Mouse (Mus musculus): Measurements from ENCODE around the gene Pparg. TPM values are rescaled to one million over a fixed set of nuclear protein-coding genes. Genes with fewer than 3 reads are reported as not detected.

Gene Pparg
- polyA plus RNA-seq, 1 experiment from 2014 or later = 17.9 TPM

DNA sequence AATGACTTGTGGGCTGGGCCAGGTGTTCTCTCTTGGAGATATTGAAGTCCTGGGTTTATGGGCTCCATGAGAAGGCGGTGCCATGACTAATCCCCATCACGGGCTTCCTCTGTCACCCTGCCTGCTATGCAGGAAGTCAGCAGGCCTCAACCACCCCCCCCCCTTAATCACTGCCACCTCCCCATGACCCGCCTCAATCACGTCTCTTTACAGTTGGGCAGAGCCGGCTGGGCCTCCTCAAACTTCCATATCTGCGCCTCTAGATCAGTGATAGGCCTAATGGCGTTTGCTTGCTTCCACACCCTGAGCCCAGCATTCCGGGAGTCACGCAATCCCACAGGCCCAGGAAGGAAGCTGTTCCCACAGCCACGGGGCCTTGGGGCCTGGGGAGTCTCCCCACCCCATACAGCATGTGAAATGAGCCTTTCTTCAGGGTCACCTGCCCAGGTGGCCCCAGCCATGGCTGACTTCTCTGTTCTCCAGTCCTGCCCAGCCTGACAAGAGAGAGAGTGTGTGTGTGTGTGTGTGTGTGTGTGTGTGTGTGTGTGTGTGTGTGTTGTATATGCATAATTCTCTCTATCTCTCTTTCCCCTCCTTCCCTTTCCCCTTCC is 142.9 kb downstream of the Pparg start:
- no peaks in the 10 kb centered on the region for H3K9me3 ChIP-seq
- ATAC-seq = peak; percentile 91
- no peak overlapping the region for H3K4me3 ChIP-seq (replicated peaks)
- WGBS = 63% methylated on average over 10 of the region's 10 CpGs
- no peak overlapping the region for H3K4me2 ChIP-seq (replicated peaks)
- H3K27me3 ChIP-seq (replicated peaks) = no peaks in the 10 kb centered on the region
- no peaks in the 10 kb centered on the region for H3K36me3 ChIP-seq
- H3K9ac ChIP-seq = no peak overlapping the region
- peaks cover 16% of the 10 kb centered on the region for H3K4me1 ChIP-seq (replicated peaks)
- H3K27ac ChIP-seq = peak overlapping the region; percentile 82

DNA sequence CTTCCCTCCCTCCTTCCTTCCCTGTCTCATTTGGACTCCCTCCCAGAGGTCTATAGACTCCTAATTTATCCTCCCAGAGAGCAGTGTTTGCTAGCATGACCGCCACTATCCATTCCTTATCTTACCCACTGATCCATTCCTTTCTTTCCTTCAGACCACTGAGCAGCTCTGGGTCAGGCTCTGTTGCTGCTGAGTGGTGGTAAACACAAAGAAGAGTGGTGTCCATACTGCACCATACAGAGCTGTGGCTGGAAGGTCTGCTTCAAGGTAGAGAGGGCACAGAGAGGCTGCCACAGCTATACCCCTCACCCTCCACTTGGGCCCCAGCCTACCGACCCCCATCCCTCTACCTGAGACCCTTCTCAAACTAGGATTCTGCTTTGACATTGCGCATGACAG is 143.4 kb downstream of the Pparg start:
- no peak overlapping the region for H3K4me3 ChIP-seq (replicated peaks)
- peak; percentile 27 for ATAC-seq
- no peaks in the 10 kb centered on the region for H3K36me3 ChIP-seq
- no peaks in the 10 kb centered on the region for H3K9me3 ChIP-seq
- H3K27me3 ChIP-seq (replicated peaks) = no peaks in the 10 kb centered on the region
- H3K4me1 ChIP-seq (replicated peaks) = peaks cover 16% of the 10 kb centered on the region
- no peak overlapping the region for H3K9ac ChIP-seq
- no peak overlapping the region for H3K4me2 ChIP-seq (replicated peaks)
- 65% methylated on average over 3 of the region's 3 CpGs for WGBS
- H3K27ac ChIP-seq = peak overlapping the region; percentile 82

DNA sequence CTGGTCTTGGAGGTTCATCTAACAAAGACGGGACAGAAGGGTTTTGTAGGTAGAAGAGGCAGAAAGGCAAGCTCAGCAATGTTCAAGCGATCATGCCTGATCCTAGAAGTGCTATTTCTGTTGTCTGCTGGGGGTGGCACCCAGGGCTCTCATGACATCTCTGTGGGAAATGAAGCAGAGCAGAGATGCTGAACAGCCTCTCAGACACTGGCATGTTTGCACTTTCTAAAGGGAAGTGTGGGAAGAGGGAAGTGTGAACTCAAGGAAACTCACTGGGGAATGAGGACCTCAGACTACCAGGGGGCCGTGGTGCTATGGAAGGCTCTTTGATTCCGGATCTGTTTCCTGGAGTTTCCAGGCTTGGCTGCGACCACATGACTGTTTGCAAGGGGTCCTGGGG is 144.2 kb downstream of the Pparg start:
- ATAC-seq = no peak
- 77% methylated on average over 5 of the region's 5 CpGs for WGBS
- H3K27ac ChIP-seq = 0 out of 2 replicates have a peak overlapping the region, but pooled peaks have one; percentile 82

DNA sequence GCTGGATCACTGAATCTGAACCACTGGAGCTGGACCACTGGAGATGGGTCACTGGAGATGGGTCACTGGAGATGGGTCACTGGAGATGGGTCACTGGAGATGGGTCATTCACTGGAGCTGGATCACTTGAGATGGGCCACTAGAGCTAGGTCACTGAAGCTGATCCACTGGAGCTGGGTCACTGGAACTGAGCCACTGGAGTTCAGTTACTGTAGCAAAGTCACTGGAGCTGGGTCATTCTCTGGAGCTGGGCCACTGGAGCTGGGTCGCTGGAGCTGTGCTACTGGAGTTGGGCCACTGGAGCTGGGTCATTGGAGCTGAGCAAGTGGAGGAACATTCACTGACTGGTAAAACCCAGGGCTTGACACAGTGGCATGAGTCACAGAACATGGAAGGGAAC is 145.7 kb downstream of the Pparg start:
- Histone ChIP-seq H3K4me2 (replicated peaks) (no peak overlapping the region), H3K27ac (no peak overlapping the region), H3K36me3 (no peaks in the 10 kb centered on the region), H3K4me3 (replicated peaks) (no peak overlapping the region), H3K9me3 (no peaks in the 10 kb centered on the region), H3K9ac (no peak overlapping the region), H3K4me1 (replicated peaks) (peaks cover 9% of the 10 kb centered on the region; the same call in 1 of the 2 replicates), H3K27me3 (replicated peaks) (no peaks in the 10 kb centered on the region)
- no peak for ATAC-seq
- WGBS = 93% methylated on average over 1 of the region's 1 CpGs

More for the DNA sequence above, 144.2 kb downstream of the Pparg start:
- Histone ChIP-seq H3K4me1 (replicated peaks) (peaks cover 13% of the 10 kb centered on the region), H3K9me3 (no peaks in the 10 kb centered on the region), H3K36me3 (no peaks in the 10 kb centered on the region), H3K4me3 (replicated peaks) (no peak overlapping the region), H3K4me2 (replicated peaks) (no peak overlapping the region), H3K27me3 (replicated peaks) (no peaks in the 10 kb centered on the region), H3K9ac (no peak overlapping the region)

DNA sequence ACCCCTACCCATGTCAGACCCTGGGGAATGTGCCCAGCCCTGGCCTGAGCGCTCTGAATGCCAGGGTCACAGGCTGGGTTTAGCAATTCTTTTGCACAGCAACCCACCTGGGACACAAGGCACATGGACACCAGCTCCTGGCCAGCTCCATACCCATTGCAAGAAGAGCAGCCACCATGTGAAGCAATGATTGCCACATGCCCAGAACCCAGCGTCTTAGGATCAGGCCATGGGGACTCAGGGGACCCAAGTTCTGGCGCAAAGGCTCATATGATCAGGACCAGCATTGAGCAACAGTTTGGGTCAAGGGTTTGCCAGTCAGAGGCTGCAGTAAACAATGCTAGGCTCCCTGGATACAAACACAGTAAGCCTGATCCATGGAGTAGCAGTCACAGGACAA is 150.7 kb downstream of the Pparg start:
- no peak for ATAC-seq
- H3K9me3 ChIP-seq = no peaks in the 10 kb centered on the region
- H3K27me3 ChIP-seq (replicated peaks) = no peaks in the 10 kb centered on the region
- WGBS = 91% methylated on average over 3 of the region's 3 CpGs
- H3K4me2 ChIP-seq (replicated peaks) = no peak overlapping the region
- H3K27ac ChIP-seq = no peak overlapping the region
- H3K4me1 ChIP-seq (replicated peaks) = no peaks in the 10 kb centered on the region
- H3K36me3 ChIP-seq = no peaks in the 10 kb centered on the region
- no peak overlapping the region for H3K9ac ChIP-seq
- H3K4me3 ChIP-seq (replicated peaks) = no peak overlapping the region

DNA sequence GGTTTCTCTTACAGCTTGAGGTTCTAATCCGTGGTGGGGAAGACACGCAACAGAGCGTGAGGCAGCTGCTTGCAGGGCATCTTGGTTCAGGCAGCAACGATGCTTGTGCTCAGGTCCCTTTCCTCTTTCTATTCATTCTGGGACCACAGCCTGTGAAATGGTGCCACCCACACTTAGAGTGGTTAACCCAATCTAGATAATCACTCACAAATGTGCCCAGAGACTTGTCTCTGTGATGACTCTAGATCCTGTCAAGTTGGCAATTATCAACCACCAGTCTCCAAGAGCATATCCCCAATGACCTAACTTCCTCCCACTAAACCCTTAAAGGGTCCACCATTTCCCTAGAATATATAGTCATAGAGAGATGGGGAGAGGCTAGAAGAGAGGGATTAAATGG is 152.5 kb downstream of the Pparg start:
- H3K27me3 ChIP-seq (replicated peaks) = no peaks in the 10 kb centered on the region
- H3K9ac ChIP-seq = no peak overlapping the region
- no peak overlapping the region for H3K27ac ChIP-seq
- H3K4me1 ChIP-seq (replicated peaks) = no peaks in the 10 kb centered on the region
- no peaks in the 10 kb centered on the region for H3K9me3 ChIP-seq
- H3K4me3 ChIP-seq (replicated peaks) = no peak overlapping the region
- 91% methylated on average over 4 of the region's 4 CpGs for WGBS
- H3K36me3 ChIP-seq = no peaks in the 10 kb centered on the region
- no peak for ATAC-seq
- H3K4me2 ChIP-seq (replicated peaks) = no peak overlapping the region

DNA sequence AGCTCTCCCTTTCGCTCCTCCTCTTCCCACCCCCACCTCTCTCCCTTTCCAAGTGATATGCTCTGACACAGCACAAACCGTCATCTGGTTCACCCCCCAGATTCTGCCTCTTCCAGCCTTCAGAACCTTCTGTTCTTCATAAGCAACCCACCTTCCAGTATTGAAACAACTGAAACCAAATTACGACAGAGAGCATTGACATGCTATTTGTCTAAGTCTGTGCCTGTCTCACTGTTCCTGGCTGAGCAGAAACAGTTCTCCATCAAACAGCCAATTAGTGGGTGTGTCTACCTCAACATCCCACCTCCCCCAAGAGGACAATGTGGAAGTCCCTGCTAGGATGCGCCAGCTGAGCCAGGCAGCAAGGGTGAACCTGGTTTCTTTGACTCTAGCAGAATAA is 157.2 kb downstream of the Pparg start:
- H3K4me1 ChIP-seq (replicated peaks) = peaks cover 12% of the 10 kb centered on the region
- H3K27ac ChIP-seq = no peak overlapping the region
- no peak overlapping the region for H3K9ac ChIP-seq
- no peaks in the 10 kb centered on the region for H3K9me3 ChIP-seq
- no peak for ATAC-seq
- 60% methylated on average over 4 of the region's 4 CpGs for WGBS
- H3K4me2 ChIP-seq (replicated peaks) = no peak overlapping the region
- no peak overlapping the region for H3K4me3 ChIP-seq (replicated peaks)
- no peaks in the 10 kb centered on the region for H3K36me3 ChIP-seq
- no peaks in the 10 kb centered on the region for H3K27me3 ChIP-seq (replicated peaks)

DNA sequence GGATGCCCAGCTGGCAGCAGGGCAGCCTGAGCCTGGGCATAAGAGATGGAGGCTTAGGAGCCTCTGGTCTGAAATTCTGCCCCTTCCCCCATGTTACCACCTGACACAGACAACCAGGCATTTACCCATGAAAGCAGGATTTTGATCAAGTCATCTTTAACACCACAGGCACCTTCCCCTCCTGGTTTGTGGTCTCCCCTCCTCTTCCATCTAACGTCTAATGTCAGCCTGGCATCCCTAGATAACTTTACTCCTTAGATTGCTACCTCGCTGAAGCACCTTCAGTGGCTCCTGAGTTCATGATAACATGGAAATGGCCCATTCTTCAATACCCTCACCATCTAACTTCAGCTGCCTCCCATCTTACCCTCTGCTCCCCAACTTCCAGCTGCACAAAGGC is 157.6 kb downstream of the Pparg start:
- 76% methylated on average over 2 of the region's 2 CpGs for WGBS
- no peak overlapping the region for H3K9ac ChIP-seq
- H3K4me3 ChIP-seq (replicated peaks) = no peak overlapping the region
- H3K27me3 ChIP-seq (replicated peaks) = no peaks in the 10 kb centered on the region
- no peak overlapping the region for H3K4me2 ChIP-seq (replicated peaks)
- H3K27ac ChIP-seq = no peak overlapping the region
- ATAC-seq = no peak
- peaks cover 16% of the 10 kb centered on the region for H3K4me1 ChIP-seq (replicated peaks)
- H3K9me3 ChIP-seq = no peaks in the 10 kb centered on the region
- H3K36me3 ChIP-seq = no peaks in the 10 kb centered on the region

DNA sequence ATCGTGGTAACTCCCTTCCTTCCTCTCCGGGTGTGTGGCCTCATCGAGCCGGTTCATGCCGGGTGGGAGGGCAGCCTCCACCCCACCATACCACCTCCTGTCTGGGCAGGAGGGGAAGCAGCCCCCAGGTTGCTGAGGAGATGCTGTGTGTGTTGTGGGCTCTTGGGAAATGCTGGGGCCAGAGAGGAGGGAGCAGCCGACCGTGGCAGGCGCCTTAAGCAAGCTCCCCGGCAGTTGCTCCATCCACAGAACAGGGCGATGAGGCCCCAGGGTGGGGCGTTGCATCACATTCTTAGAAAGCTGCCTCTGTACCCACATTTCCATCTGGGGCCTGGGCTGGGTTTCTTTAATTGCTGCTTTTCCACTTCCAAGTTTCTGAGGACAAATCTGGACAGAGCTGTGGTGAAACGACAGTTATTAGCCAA is 158.5 kb downstream of the Pparg start:
- peak; percentile 82 for ATAC-seq
- Histone ChIP-seq H3K36me3 (no peaks in the 10 kb centered on the region), H3K4me3 (replicated peaks) (no peak overlapping the region), H3K4me2 (replicated peaks) (no peak overlapping the region; the same call in 1 of the 2 replicates), H3K27ac (0 out of 2 replicates have a peak overlapping the region, but pooled peaks have one; percentile 44), H3K4me1 (replicated peaks) (peaks cover 22% of the 10 kb centered on the region), H3K9ac (no peak overlapping the region), H3K27me3 (replicated peaks) (no peaks in the 10 kb centered on the region), H3K9me3 (no peaks in the 10 kb centered on the region)
- WGBS = 62% methylated on average over 12 of the region's 12 CpGs

DNA sequence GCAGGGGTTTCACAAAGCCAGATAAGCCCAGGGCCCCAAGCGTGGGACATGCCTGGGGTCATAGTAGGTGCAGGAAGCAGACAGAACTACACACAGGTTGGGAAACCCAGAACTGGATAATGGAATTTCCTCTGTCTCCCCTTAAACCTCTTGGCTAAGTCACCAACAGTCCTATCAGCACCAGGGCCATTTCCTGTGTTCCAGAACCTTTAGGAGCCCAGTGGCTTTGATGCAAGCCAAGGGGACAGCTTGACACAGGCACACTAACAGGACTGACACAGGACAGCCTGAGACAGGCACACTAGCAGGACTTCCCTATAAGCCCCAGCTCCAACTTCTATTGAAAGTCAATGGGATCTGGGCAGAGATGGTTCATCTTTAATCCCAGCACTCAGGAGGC is 161.2 kb downstream of the Pparg start:
- no peak overlapping the region for H3K4me3 ChIP-seq (replicated peaks)
- no peak overlapping the region for H3K9ac ChIP-seq
- H3K9me3 ChIP-seq = no peaks in the 10 kb centered on the region
- no peaks in the 10 kb centered on the region for H3K36me3 ChIP-seq
- peaks cover 27% of the 10 kb centered on the region for H3K4me1 ChIP-seq (replicated peaks)
- ATAC-seq = no peak
- no peak overlapping the region for H3K4me2 ChIP-seq (replicated peaks)
- no peaks in the 10 kb centered on the region for H3K27me3 ChIP-seq (replicated peaks)
- 77% methylated on average over 1 of the region's 1 CpGs for WGBS
- no peak overlapping the region for H3K27ac ChIP-seq

DNA sequence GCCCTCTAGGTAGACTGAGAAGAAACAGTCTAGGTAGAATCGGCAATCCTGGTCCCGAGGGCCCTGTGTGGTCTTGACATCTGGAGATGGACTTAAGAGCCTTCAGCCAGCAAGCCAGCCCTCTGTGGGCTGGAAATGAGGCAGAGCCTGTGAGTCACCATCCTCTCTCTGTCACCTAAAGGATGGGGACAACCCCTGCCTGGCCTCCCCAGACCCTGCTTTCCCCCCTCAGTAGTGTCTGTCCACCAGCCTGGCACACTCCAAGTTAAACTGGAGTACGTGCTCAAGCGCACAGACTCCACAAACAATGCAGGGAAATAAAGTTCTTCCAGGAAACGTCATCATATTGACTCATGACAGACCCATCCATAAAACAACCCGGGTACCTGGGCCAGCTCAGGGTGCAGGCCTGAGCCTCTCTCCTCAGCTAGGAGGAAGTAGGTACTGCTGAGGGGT is 162.0 kb downstream of the Pparg start:
- no peak overlapping the region for H3K27ac ChIP-seq
- peak; percentile 60 for ATAC-seq
- WGBS = 55% methylated on average over 6 of the region's 6 CpGs

DNA sequence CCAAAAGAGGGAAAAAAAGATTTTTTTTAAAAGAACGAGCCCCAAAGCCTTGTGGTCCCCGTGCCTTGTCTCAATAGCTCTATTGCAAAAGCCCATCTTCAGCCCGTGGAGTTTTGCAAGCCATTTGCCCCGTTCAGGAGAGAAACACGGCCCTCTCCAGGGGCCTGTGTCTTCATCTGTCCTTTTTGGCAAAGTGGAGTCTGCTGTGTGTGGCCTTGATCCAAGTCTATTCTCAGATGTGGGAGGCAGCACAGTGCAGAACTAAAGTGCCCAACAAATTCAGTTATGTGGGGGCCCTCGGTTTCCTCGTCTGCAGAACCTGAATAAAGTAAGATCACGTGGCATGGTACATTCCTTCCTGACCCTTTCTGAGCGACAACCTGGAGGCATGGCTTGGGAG is 162.4 kb downstream of the Pparg start:
- no peaks in the 10 kb centered on the region for H3K36me3 ChIP-seq
- peaks cover 27% of the 10 kb centered on the region for H3K4me1 ChIP-seq (replicated peaks)
- no peaks in the 10 kb centered on the region for H3K9me3 ChIP-seq
- H3K4me3 ChIP-seq (replicated peaks) = no peak overlapping the region
- H3K27me3 ChIP-seq (replicated peaks) = no peaks in the 10 kb centered on the region
- no peak overlapping the region for H3K27ac ChIP-seq
- 60% methylated on average over 9 of the region's 9 CpGs for WGBS
- ATAC-seq = no peak
- no peak overlapping the region for H3K4me2 ChIP-seq (replicated peaks)
- no peak overlapping the region for H3K9ac ChIP-seq

More for the DNA sequence above, 162.0 kb downstream of the Pparg start:
- H3K9me3 ChIP-seq = no peaks in the 10 kb centered on the region
- no peak overlapping the region for H3K4me3 ChIP-seq (replicated peaks)
- H3K9ac ChIP-seq = no peak overlapping the region
- no peaks in the 10 kb centered on the region for H3K27me3 ChIP-seq (replicated peaks)
- H3K36me3 ChIP-seq = no peaks in the 10 kb centered on the region
- peaks cover 27% of the 10 kb centered on the region for H3K4me1 ChIP-seq (replicated peaks)
- no peak overlapping the region for H3K4me2 ChIP-seq (replicated peaks)

DNA sequence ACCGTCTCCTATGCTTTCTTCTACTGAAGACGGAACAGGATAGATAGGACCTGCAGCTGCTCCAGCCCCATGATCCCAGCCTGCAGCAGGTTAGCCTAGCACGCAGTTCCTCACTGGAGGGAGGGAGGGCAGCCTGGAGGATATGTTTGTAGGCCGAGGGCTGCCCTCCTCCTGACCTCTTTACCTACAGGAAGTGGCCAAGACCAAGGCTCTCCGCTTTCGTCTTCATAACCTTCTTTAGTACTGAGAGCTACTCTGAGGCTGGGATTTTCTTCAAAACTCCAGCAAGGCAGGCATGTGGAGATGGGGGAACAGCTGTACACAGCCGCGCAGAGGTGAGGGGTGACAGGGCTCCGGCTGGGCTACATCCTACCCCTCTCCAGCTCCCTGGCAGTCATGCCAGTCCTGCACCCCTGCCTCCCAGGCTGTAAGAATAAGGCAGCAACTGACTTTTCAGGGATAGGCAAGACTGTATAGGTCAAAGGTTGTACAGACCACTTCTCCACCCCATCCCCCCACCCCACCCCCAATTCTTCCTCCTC is 163.8 kb downstream of the Pparg start:
- 54% methylated on average over 9 of the region's 9 CpGs for WGBS
- Histone ChIP-seq H3K9ac (no peak overlapping the region), H3K36me3 (no peaks in the 10 kb centered on the region), H3K9me3 (no peaks in the 10 kb centered on the region), H3K27ac (no peak overlapping the region), H3K4me3 (replicated peaks) (no peak overlapping the region), H3K4me2 (replicated peaks) (no peak overlapping the region), H3K4me1 (replicated peaks) (peaks cover 23% of the 10 kb centered on the region), H3K27me3 (replicated peaks) (no peaks in the 10 kb centered on the region)
- ATAC-seq = no peak

All from intestine, embryonic 15.5 days (tissue).